Mouse (Mus musculus) limb, embryonic 12.5 days (tissue): ENCODE results near the gene Kmo. TPM values are rescaled to one million over a fixed set of nuclear protein-coding genes. Genes with fewer than 3 reads are reported as not detected.

Source experiments
- ATAC-seq: fragments of 200-750 bp; cut with Nextera tagmentation; 2 replicates; pipeline ENCODE4 v1.8.0; 2017; ENCODE audit warnings: low read depth, moderate TSS enrichment; ENCODE audit not compliant: insufficient number of reproducible peaks, insufficient read depth, low FRiP score, low TSS enrichment
- H3K27ac ChIP-seq: fragments of 300-500 bp; sonication (generic); 2 replicates; pipeline ENCODE4 v1.5.1; 2016; ENCODE audit warnings: mild to moderate bottlenecking, moderate library complexity
- H3K27me3 ChIP-seq: fragments of 300-500 bp; sonication (generic); 2 replicates; pipeline ENCODE4 v1.6.1; 2016; ENCODE audit warnings: mild to moderate bottlenecking, moderate library complexity
- H3K36me3 ChIP-seq: fragments of 300-500 bp; sonication (generic); 2 replicates; pipeline ENCODE4 v1.6.1; 2016; ENCODE audit warnings: mild to moderate bottlenecking, moderate library complexity
- H3K4me1 ChIP-seq: fragments of 300-500 bp; sonication (generic); replicated peaks from 2 replicates; pipeline ENCODE4 v1.6.1; 2016
- H3K4me2 ChIP-seq: fragments of 300-500 bp; sonication (generic); 2 replicates; pipeline ENCODE4 v1.6.1; 2016; ENCODE audit warnings: mild to moderate bottlenecking, moderate library complexity
- H3K4me3 ChIP-seq: fragments of 300-500 bp; sonication (generic); replicated peaks from 2 replicates; pipeline ENCODE4 v1.5.1; 2016; ENCODE audit warnings: mild to moderate bottlenecking
- H3K9ac ChIP-seq: fragments of 300-500 bp; sonication (generic); replicated peaks from 2 replicates; pipeline ENCODE4 v1.6.1; 2016; ENCODE audit warnings: mild to moderate bottlenecking, moderate library complexity
- H3K9me3 ChIP-seq: fragments of 300-500 bp; sonication (generic); 2 replicates; pipeline ENCODE4 v1.6.1; 2016; ENCODE audit warnings: mild to moderate bottlenecking, moderate library complexity
- WGBS: fragments of 180-500 bp; shearing (Covaris S2); methylation state at CpG from one replicate; pipeline ENCODE4 v1.1.7; 2016; 5-methylcytosine and 5-hydroxymethylcytosine counted together
- polyA plus RNA-seq: library from polyadenylated mRNA; unstranded; fragments of >200 nt; fragmentation: Nextera tagmentation; extraction: Ambion mirVana; gene quantifications from 2 replicates; pipeline ENCODE4 v1.2.1, GENCODE M21; 2016

The Kmo gene
- polyA plus RNA-seq, 1 experiment from 2014 or later: 0.26 TPM

DNA sequence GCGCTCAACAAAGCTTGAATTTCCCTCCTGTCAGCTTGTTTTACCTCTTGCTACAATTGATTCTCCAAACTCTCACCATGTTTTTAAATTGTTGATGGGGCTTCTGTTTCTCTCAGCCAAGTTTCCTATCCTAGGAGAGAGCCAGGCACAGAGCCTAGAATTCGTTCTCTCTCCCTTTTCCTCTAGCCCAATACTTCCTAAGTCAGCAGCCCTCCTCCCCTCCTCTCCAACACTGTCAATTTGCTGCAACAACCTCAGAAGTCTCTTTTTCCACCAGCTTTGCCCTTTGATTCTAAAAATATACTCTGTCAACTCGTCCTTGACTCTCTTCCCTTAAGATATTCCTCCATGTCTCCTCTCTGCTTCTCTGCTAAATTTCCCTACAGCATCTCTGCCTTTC, 79.2 kb downstream of the Kmo start:
- 68% methylated on average over 3 of the region's 3 CpGs for WGBS
- H3K9ac ChIP-seq: no peak overlapping the region
- no peaks in the 10 kb centered on the region for H3K4me1 ChIP-seq
- no peaks in the 10 kb centered on the region for H3K27me3 ChIP-seq
- ATAC-seq: no peak
- H3K4me3 ChIP-seq: no peak overlapping the region
- no peak overlapping the region for H3K27ac ChIP-seq
- H3K36me3 ChIP-seq: no peaks in the 10 kb centered on the region
- no peak overlapping the region for H3K4me2 ChIP-seq
- no peaks in the 10 kb centered on the region for H3K9me3 ChIP-seq

DNA sequence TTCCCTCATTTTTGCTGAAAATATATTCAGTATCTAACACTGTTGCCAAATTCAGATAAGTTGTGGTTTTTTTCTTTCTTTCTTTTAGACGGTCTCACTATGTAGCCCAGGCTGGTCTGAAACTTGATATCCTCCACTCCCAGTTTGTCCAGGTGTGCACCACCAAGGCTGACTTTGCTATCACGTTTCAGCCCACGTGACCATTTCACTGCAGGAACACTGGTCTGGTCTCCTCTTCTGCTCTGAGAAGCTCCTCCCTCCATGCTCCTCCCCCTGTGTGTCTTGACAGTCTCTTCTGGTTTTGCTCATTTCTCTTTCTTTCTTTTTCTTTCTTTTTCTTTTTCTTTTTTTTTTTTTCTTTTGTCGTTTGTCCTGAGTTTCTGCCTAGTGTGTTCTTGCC, 79.6 kb downstream of the Kmo start:
- Histone ChIP-seq H3K36me3 (no peaks in the 10 kb centered on the region), H3K9ac (no peak overlapping the region), H3K27ac (no peak overlapping the region), H3K9me3 (no peaks in the 10 kb centered on the region), H3K4me3 (no peak overlapping the region), H3K4me2 (no peak overlapping the region), H3K27me3 (no peaks in the 10 kb centered on the region), H3K4me1 (no peaks in the 10 kb centered on the region)
- 30% methylated on average over 4 of the region's 4 CpGs for WGBS
- no peak for ATAC-seq

DNA sequence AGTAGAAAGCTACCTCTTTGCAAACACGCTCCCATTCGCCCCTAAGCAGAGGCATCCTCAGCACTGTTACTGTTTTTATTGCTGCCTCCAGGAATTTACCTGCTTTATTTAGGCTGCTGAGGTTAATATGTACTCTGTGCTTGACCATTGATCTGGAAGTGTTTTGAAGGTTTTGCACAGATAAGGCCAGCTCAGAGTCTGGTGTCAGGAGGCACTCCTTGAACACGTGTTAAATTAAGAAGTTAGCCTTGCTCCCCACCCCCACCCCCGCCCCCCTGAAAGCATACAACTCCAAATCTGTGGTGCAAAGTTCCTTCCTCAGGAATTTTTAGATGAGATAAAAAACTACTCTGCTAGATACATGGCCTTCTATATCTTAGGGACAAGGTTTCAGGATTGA, 81.0 kb downstream of the Kmo start:
- H3K27ac ChIP-seq: no peak overlapping the region
- no peaks in the 10 kb centered on the region for H3K9me3 ChIP-seq
- H3K9ac ChIP-seq: no peak overlapping the region
- H3K27me3 ChIP-seq: no peaks in the 10 kb centered on the region
- 70% methylated on average over 4 of the region's 4 CpGs for WGBS
- H3K4me1 ChIP-seq: no peaks in the 10 kb centered on the region
- ATAC-seq: no peak
- no peaks in the 10 kb centered on the region for H3K36me3 ChIP-seq
- H3K4me3 ChIP-seq: no peak overlapping the region
- no peak overlapping the region for H3K4me2 ChIP-seq

DNA sequence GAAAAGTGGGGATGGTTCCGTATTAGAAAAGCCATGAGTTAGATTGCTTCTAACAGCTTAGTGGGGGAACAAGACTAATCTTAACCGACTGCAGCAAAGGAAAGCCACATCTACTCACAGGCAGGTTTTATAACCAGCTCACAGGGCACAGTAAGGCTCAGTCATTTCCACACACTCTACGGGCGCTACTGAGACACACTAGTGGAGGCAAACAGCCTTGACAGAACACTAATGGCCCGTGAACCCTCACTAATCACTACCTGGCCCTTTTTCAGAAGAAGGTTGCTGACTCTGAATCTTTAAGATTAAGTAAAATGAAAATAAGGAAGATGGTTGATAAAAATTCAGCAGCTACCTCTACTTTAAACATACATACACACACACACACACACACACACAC, 87.4 kb downstream of the Kmo start:
- Histone ChIP-seq H3K4me1 (no peaks in the 10 kb centered on the region), H3K4me2 (no peak overlapping the region), H3K9me3 (no peaks in the 10 kb centered on the region), H3K36me3 (no peaks in the 10 kb centered on the region), H3K4me3 (no peak overlapping the region), H3K27me3 (no peaks in the 10 kb centered on the region), H3K9ac (no peak overlapping the region), H3K27ac (no peak overlapping the region)
- WGBS: 64% methylated on average over 5 of the region's 5 CpGs
- no peak for ATAC-seq

DNA sequence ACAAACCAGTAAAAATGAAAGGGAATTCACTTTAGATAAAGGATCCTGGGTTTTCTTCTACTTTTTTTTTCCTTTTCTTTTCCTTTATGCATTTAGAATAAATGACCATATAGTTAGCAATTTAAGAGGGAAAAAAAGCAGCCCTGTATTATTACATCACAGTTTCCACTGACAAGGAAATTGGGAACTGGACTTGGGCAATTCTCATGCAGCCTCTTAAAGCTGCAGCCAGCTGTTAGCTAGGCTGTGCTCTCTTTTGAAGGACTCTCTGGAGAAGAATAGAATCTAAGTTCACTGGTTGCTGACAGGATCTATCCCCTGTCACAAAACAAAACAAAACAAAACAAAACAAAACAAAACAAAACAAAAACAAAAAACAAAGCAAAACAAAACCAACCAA, 87.8 kb downstream of the Kmo start:
- no peaks in the 10 kb centered on the region for H3K9me3 ChIP-seq
- no peak overlapping the region for H3K4me3 ChIP-seq

More for the DNA sequence above, 87.8 kb downstream of the Kmo start:
- Histone ChIP-seq H3K4me1 (no peaks in the 10 kb centered on the region), H3K36me3 (no peaks in the 10 kb centered on the region), H3K27ac (no peak overlapping the region), H3K27me3 (no peaks in the 10 kb centered on the region), H3K4me2 (no peak overlapping the region), H3K9ac (no peak overlapping the region)
- no peak for ATAC-seq

Other genes with a start within 250 kb of the Kmo start
- 0.22 and 0.50 TPM in 2 replicates for gene Rgs7, start 127.9 kb upstream of the Kmo start, polyA plus RNA-seq
- gene Fh1, start 5.3 kb downstream of the Kmo start, polyA plus RNA-seq: 94.9 and 97.2 TPM in 2 replicates
- 7.4 and 8.2 TPM in 2 replicates for gene Opn3, start 72.4 kb downstream of the Kmo start, polyA plus RNA-seq
- gene Chml, start 72.5 kb downstream of the Kmo start, polyA plus RNA-seq: 3.4 and 3.9 TPM in 2 replicates
- not detected in 2 replicates for gene Wdr64, start 78.2 kb downstream of the Kmo start, polyA plus RNA-seq